Mouse (Mus musculus): ENCODE data around the gene Ece2.

- TF ChIP-seq CTCF (conservative IDR thresholded peaks at IDR 0.05; ENCODE audit: low read length): no peak
- no peak for TF ChIP-seq POU5F1 (IDR thresholded peaks at IDR 0.05; ENCODE audit: borderline replicate concordance, low read length)
- TF ChIP-seq NANOG (IDR thresholded peaks at IDR 0.05; ENCODE audit: borderline replicate concordance, low read length): no peak
Measured at GRCm38 (mm10) chr16:20589939-20590679, 39.5 kb upstream of the Ece2 start.

Measured in E14TG2a.4 (cell line).